Mouse (Mus musculus) right cerebral cortex, postnatal 36 days (tissue): ENCODE results near the gene Tmprss9.

Experiments used
- DNase-seq, 2 experiments: peaks; one replicate each; pipeline ENCODE4 v3.0.0; 2022; ENCODE audit warnings: low spot score in 2 of 2, mixed read lengths in 1 of 2

Gene Tmprss9

GRCm38 (mm10) chr10:80887181-80887580, 15.5 kb downstream of the Tmprss9 start:
- DNase-seq: no peak

DNA sequence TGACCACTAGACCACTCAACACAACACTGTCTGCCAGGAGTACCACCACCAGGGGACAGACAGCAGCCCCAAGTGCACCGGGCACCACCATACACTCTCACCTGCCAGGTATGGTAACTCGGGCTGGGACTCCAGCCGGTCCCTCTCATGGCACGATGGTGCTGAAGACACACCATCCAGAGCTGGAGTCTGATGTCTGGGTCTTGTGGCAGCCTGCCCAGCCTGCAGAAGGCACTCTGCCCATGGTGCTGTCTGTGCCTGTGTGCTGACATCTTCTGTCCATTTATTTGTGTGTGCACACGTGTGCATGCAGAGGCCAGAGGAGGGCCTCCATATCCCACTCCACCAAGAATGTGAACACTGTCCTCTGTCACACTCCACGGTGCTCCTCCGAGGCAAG, 23.5 kb downstream of the Tmprss9 start:
- DNase-seq: no peak

DNA sequence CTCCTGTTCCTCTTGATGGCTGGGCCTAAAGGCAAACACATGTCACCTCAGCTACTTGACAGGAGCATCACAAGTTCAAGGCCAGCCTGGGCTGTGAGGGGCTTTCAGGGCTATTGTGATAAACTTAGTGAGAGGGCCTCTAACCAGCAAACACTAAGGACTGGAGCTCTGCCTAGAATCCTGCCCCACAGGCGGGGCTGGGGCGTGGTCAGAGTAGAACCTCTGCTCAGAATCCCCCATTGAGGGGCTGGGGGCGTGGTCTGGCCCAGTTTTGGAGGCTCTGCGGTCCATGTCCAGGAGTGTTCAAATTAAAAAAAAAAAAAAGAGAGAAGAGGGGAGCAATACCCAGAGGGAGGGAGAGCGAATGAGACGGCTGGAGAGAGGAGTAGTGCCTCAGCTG, 24.0 kb downstream of the Tmprss9 start:
- DNase-seq: no peak

GRCm38 (mm10) chr10:80896581-80897485, 25.2 kb downstream of the Tmprss9 start:
- DNase-seq: no peak

- peak; percentile 72 to 74 for DNase-seq
These were observed 26.3 kb downstream of the Tmprss9 start for GRCm38 (mm10) chr10:80897861-80898510.

GRCm38 (mm10) chr10:80899074-80899473, 27.4 kb downstream of the Tmprss9 start:
- DNase-seq: no peak

- no peak for DNase-seq
These were observed 28.1 kb downstream of the Tmprss9 start for GRCm38 (mm10) chr10:80899591-80900317.

GRCm38 (mm10) chr10:80900318-80901247, 28.9 kb downstream of the Tmprss9 start, which contains the start of gene Timm13:
Gene Timm13, minus strand, starts transcription at chr10:80900969.
- DNase-seq: peak; percentile 100

GRCm38 (mm10) chr10:80901409-80902272, 30.0 kb downstream of the Tmprss9 start:
- DNase-seq: no peak

GRCm38 (mm10) chr10:80902273-80902940, 30.8 kb downstream of the Tmprss9 start:
- DNase-seq: no peak

GRCm38 (mm10) chr10:80903282-80903681, 31.6 kb downstream of the Tmprss9 start:
- no peak for DNase-seq

DNA sequence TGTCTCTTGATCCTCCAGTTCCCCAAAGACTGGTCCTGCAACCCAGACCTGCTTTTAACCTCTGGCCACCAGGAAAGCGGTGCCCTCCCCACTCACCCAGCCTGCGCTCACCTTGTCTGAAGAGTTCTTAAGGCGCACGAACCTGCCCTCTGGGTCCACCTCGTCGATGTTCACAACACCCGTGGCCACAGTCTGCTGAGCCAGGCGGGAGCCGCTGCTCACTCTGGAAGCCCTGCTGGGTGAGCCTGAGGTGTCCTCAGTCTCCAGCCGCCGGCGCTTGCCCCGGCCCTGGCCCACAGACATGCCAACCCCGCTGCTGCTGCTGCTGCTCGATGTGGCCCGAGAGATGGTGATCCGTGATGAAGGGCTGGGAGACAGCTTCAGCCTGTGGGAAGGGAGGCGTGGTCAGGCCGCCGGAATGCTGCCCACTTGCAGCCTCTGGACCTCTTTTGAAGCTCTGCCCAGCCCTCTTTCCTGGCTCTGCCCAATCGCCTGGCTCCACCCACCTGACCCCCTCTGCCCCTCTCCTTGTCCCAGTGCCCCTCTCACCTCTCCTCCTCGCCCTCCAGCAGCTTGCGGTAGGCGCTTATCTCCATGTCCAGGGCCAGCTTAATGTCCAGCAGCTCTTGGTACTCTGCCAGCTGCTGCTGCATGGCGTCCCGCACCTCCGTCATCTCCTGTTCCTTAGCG, 32.5 kb downstream of the Tmprss9 start:
- no peak for DNase-seq

GRCm38 (mm10) chr10:80904709-80905108, 33.1 kb downstream of the Tmprss9 start:
- no peak for DNase-seq

- DNase-seq: no peak
These were observed 37.9 kb downstream of the Tmprss9 start for GRCm38 (mm10) chr10:80909375-80910162.

DNA sequence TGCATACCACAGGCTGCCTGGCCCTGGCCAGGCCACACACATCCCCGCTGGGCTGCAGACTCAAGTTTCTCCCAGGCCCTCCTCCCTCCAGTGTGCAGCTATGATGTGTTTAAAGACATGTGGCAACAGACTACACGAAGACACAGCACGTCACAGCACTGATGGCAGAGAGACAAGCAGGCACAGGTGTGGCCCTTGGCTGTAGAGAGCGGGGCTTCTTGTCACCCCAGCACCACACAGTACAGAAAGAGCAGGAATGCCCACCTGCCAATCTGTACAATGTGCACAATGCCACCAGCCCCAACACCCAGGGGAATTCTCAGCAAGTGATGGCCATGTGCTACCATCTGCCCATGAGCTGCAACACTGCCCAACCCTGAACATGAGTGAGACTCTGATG, 39.7 kb downstream of the Tmprss9 start:
- no peak for DNase-seq

- no peak for DNase-seq
These were observed 40.2 kb downstream of the Tmprss9 start for GRCm38 (mm10) chr10:80911891-80912290.

- DNase-seq: no peak
These were observed 41.8 kb downstream of the Tmprss9 start for GRCm38 (mm10) chr10:80913364-80914011.

- DNase-seq: no peak
These were observed 42.6 kb downstream of the Tmprss9 start for GRCm38 (mm10) chr10:80914253-80914656.
